Mouse (Mus musculus) ES-Bruce4 (cell line): Measurements from ENCODE around the gene Wdtc1. TPM values are rescaled to one million over a fixed set of nuclear protein-coding genes. Genes with fewer than 3 reads are reported as not detected.

Experiments used
- H3K27ac ChIP-seq: 2 replicates; pipeline ENCODE4 v1.5.1; 2012; ENCODE audit warnings: low read length, inconsistent platforms; ENCODE audit not compliant: insufficient read depth
- H3K27me3 ChIP-seq: 2 replicates; pipeline ENCODE4 v1.6.1; 2012; ENCODE audit warnings: mild to moderate bottlenecking, low read length, inconsistent platforms; ENCODE audit not compliant: control insufficient read depth, poor library complexity, insufficient read depth, severe bottlenecking
- H3K36me3 ChIP-seq: 2 replicates; pipeline ENCODE4 v1.6.1; 2012; ENCODE audit warnings: inconsistent platforms, mild to moderate bottlenecking, low read length, moderate library complexity; ENCODE audit not compliant: control insufficient read depth, poor library complexity, insufficient read depth, severe bottlenecking
- H3K4me1 ChIP-seq: one replicate; pipeline ENCODE4 v1.8.1; 2011; ENCODE audit warnings: low read length; ENCODE audit not compliant: control insufficient read depth, insufficient read depth
- H3K4me3 ChIP-seq: 2 replicates; pipeline ENCODE4 v1.5.1; 2011; ENCODE audit warnings: low read depth, mild to moderate bottlenecking, low read length
- H3K9ac ChIP-seq: 2 replicates; pipeline ENCODE4 v1.6.1; 2012; ENCODE audit warnings: low read depth, mild to moderate bottlenecking, inconsistent platforms; ENCODE audit not compliant: poor library complexity, severe bottlenecking
- H3K9me3 ChIP-seq: replicated peaks from 2 replicates; pipeline ENCODE4 v1.6.1; 2012; ENCODE audit warnings: mild to moderate bottlenecking, low read length, inconsistent platforms; ENCODE audit not compliant: control insufficient read depth, poor library complexity, insufficient read depth, severe bottlenecking
- CTCF ChIP-seq: IDR thresholded peaks from one replicate; pipeline ENCODE4 v1.8.1; 2011; ENCODE audit warnings: low read depth, low read length
- EP300 ChIP-seq: IDR thresholded peaks from 2 replicates; pipeline ENCODE4 v1.6.1; 2011; ENCODE audit warnings: low read depth, low read length; ENCODE audit not compliant: insufficient read depth
- POLR2A ChIP-seq: IDR thresholded peaks from one replicate; pipeline ENCODE4 v1.8.1; 2011; ENCODE audit warnings: low read length; ENCODE audit not compliant: insufficient read depth
- polyA plus RNA-seq: library from polyadenylated mRNA; stranded (reverse); fragments of >200 nt; gene quantifications from 2 replicates; pipeline ENCODE4 v1.2.4, GENCODE M21; 2011; ENCODE audit warnings: low read depth; ENCODE audit not compliant: missing spikeins, insufficient read depth, insufficient read length

Wdtc1 gene
- polyA plus RNA-seq: 69.2 and 71.5 TPM in 2 replicates

DNA sequence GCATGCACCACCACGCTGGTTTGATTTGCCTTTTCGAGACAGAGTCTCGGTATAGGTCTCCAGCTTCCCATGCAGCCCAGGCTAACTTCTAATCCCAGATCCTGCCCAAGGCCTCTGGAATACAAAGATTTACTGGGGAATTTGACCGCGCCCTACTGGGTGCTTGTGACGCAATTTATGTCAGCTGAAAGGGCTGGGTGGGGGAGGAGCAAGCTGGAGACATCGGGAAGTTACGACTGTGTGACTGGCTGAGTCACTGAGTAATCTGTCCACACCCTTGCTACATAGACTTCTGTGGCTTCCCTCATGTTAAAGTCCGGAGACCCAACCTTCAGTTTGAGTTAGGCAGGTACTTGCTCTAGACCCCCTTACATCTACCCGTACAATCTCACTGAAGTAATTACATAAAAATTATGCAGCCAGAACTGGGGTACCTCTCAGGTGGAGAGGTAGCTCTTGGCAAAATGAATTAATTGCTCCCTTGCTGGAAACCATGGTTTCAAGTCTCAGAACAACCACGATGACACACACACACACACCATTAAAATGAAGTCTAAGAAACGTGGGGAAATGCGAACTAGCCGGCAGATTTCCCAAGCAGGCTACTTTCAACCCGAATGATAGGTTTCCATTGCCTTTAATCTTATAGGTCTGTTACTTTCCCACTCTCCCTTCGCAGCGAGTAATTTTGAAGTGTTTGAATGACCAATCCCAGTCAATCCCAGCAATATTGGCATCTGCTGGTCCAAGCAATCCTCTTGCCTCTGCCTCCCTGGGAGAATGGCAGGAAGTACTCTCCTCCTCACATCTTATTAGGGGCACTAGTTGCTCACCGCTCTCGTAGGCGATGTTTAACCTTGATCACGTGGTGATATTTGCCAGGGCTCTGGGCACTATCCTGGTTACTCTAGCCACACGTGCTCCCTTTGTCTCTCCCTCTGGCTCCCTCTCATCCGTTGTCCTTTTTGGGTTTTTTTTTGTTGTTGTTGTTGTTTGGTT is at the start of gene Wdtc1:
Wdtc1 (minus strand) TSS at position 115 of the 999 bp plus-strand sequence.
- H3K27ac ChIP-seq: peak within 1 kb of the TSS; percentile 81
- H3K27me3 ChIP-seq: no peaks in the 10 kb centered on the region
- H3K9ac ChIP-seq: peak within 1 kb of the TSS; percentile 74
- no peaks in the 10 kb centered on the region for H3K36me3 ChIP-seq
- no peak for TF ChIP-seq CTCF
- peak; percentile 84 for TF ChIP-seq EP300
- peak within 1 kb of the TSS; percentile 94 for H3K4me3 ChIP-seq
- no peaks in the 10 kb centered on the region for H3K9me3 ChIP-seq
- H3K4me1 ChIP-seq: no peaks in the 10 kb centered on the region

DNA sequence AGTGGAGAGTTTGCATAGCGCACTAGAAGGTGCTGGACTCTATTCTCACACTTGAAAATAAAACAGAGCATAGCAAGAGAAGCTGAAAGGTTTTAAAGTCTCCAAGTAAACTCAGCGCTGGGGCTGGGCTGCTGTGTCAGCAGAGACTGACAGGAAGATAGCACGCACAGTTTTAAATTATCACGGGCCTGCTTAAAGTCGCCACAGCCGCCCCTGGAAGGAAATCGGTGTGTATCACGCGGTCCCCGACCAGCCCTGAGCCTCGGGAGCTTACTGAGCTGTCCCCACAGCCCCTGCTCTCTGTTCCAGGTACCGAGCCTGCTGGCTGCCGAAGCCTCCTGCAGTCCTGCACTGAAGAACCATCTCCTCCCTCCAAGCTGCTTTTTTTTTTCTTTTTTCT is 48.7 kb upstream of the Wdtc1 start:
- TF ChIP-seq EP300 (no peak), CTCF (no peak), POLR2A (no peak)
- no peaks in the 10 kb centered on the region for H3K9me3 ChIP-seq
- no peak overlapping the region for H3K27ac ChIP-seq
- H3K27me3 ChIP-seq: no peaks in the 10 kb centered on the region
- H3K4me1 ChIP-seq: no peaks in the 10 kb centered on the region
- no peak overlapping the region for H3K4me3 ChIP-seq
- H3K36me3 ChIP-seq: no peaks in the 10 kb centered on the region
- no peak overlapping the region for H3K9ac ChIP-seq

DNA sequence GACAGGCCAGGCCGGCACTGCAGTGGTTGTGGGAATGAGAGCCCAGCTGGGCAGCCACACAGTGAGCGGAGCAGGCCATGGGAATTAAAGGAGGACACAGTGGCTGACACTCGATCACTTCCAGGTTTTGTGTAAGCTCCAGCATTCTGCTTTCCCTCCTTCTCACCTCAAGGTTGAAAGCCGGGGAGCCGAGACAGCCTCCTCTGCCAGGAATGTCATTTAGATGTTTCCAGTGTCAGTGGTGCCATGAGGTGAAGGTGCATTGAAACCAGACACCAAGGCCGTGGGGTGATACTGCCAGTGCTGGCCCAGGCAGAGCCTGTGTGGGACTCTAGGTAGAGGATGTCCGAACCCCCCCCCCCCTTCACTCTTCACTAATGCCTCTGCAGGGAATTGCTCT is 46.8 kb upstream of the Wdtc1 start:
- TF ChIP-seq EP300 (no peak), CTCF (no peak), POLR2A (no peak)
- H3K27me3 ChIP-seq: no peaks in the 10 kb centered on the region
- no peak overlapping the region for H3K4me3 ChIP-seq
- H3K9me3 ChIP-seq: no peaks in the 10 kb centered on the region
- no peaks in the 10 kb centered on the region for H3K36me3 ChIP-seq
- H3K4me1 ChIP-seq: no peaks in the 10 kb centered on the region
- no peak overlapping the region for H3K27ac ChIP-seq
- H3K9ac ChIP-seq: no peak overlapping the region

- no peak overlapping the region for H3K27ac ChIP-seq
These were observed 46.2 kb upstream of the Wdtc1 start for GRCm38 (mm10) chr4:133399509-133399908.

GRCm38 (mm10) chr4:133398619-133399018 is 45.3 kb upstream of the Wdtc1 start:
- Histone ChIP-seq H3K27me3 (no peaks in the 10 kb centered on the region), H3K4me3 (no peak overlapping the region), H3K9me3 (no peaks in the 10 kb centered on the region), H3K4me1 (no peaks in the 10 kb centered on the region), H3K36me3 (no peaks in the 10 kb centered on the region), H3K9ac (no peak overlapping the region), H3K27ac (no peak overlapping the region)
- TF ChIP-seq EP300 (no peak), POLR2A (no peak), CTCF (no peak)

More at GRCm38 (mm10) chr4:133399509-133399908, 46.2 kb upstream of the Wdtc1 start:
- no peaks in the 10 kb centered on the region for H3K36me3 ChIP-seq
- no peaks in the 10 kb centered on the region for H3K9me3 ChIP-seq
- no peaks in the 10 kb centered on the region for H3K4me1 ChIP-seq
- TF ChIP-seq POLR2A (no peak), CTCF (no peak), EP300 (no peak)
- H3K9ac ChIP-seq: no peak overlapping the region
- H3K4me3 ChIP-seq: no peak overlapping the region
- H3K27me3 ChIP-seq: no peaks in the 10 kb centered on the region

DNA sequence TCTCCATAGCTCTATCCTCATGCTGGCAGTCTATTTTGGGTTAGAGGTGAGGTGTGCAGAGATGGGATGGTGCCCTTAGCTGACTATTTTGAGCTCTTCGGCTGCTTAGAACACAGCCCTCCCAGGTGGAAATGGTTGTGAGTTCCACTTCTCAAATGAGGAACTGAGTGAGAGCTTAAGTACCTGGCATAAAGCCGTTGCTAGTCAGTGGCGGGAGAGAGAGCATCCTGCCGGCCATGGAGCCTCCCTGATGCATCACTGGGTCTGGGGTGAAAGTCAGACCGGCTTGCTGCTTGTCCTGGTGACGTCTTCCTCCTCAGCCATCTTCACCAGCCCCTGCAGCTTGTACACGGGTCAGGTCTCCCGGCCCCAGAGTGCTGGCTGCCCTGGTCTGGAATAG is 44.7 kb upstream of the Wdtc1 start:
- Histone ChIP-seq H3K9me3 (no peaks in the 10 kb centered on the region), H3K4me1 (no peaks in the 10 kb centered on the region), H3K27ac (no peak overlapping the region), H3K4me3 (no peak overlapping the region), H3K27me3 (no peaks in the 10 kb centered on the region), H3K9ac (no peak overlapping the region), H3K36me3 (no peaks in the 10 kb centered on the region)
- TF ChIP-seq EP300: no peak
- TF ChIP-seq CTCF: no peak
- no peak for TF ChIP-seq POLR2A
